Mouse (Mus musculus) CH12.LX (cell line): ENCODE results near the gene Kxd1. TPM values are rescaled to one million over a fixed set of nuclear protein-coding genes. Genes with fewer than 3 reads are reported as not detected.

ENCODE experiments used
- DNase-seq: peaks from one replicate; pipeline ENCODE4 v3.0.0-alpha.2; 2013; ENCODE audit errors: extremely low read depth
- H3K27ac ChIP-seq: 2 replicates; pipeline ENCODE4 v1.5.1; 2012; ENCODE audit warnings: low read depth, mild to moderate bottlenecking, control low read depth, moderate library complexity; ENCODE audit not compliant: insufficient read depth
- H3K27me3 ChIP-seq: replicated peaks from 2 replicates; pipeline ENCODE3; 2012; ENCODE audit warnings: inconsistent platforms
- H3K36me3 ChIP-seq, 2 experiments: replicated peaks in 1 of 2; 2 replicates each; pipeline versions ENCODE3 to v1.6.1; 2012; ENCODE audit warnings: inconsistent platforms in 1 of 2, low read length in 1 of 2, mild to moderate bottlenecking in 1 of 2, mixed read lengths in 1 of 2, moderate library complexity in 1 of 2; ENCODE audit not compliant: control insufficient read depth in 1 of 2, insufficient read depth in 1 of 2
- H3K4me1 ChIP-seq, 2 experiments: 2 replicates each; pipeline ENCODE4 v1.6.1; 2012; ENCODE audit warnings: inconsistent platforms in 1 of 2, moderate library complexity in 1 of 2; ENCODE audit not compliant: insufficient read depth in 2 of 2, control insufficient read depth in 1 of 2
- H3K4me2 ChIP-seq: 2 replicates; pipeline ENCODE4 v1.6.1; 2012; ENCODE audit warnings: low read depth, mild to moderate bottlenecking, control low read depth; ENCODE audit not compliant: poor library complexity, insufficient read depth, severe bottlenecking
- H3K4me3 ChIP-seq, 3 experiments: fragments of 150-350 bp in 1 of 3; sonication (generic) in 1 of 3; replicated peaks in 1 of 3; 2 replicates each; pipeline versions ENCODE3 to v1.5.1; 2011 to 2012; ENCODE audit warnings: low read depth in 2 of 3, low read length in 2 of 3, mild to moderate bottlenecking in 2 of 3, moderate library complexity in 2 of 3, control low read depth in 1 of 3, improper control_type of control experiment in 1 of 3, inconsistent platforms in 1 of 3, mixed read lengths in 1 of 3; ENCODE audit not compliant: poor library complexity in 1 of 3
- H3K79me2 ChIP-seq: replicated peaks from 2 replicates; pipeline ENCODE4 v1.6.1; 2012; ENCODE audit warnings: mild to moderate bottlenecking, moderate library complexity; ENCODE audit not compliant: control insufficient read depth, poor library complexity, insufficient read depth, severe bottlenecking; ENCODE audit errors: extremely low read depth
- H3K9ac ChIP-seq: 2 replicates; pipeline ENCODE4 v1.6.1; 2012; ENCODE audit warnings: low read depth, mild to moderate bottlenecking, control low read depth, moderate library complexity; ENCODE audit not compliant: insufficient read depth
- H3K9me3 ChIP-seq: replicated peaks from 2 replicates; pipeline ENCODE3; 2012; ENCODE audit warnings: low read length, inconsistent platforms, mixed read lengths
- BHLHE40 ChIP-seq: IDR thresholded peaks from 2 replicates; pipeline ENCODE4 v1.6.1; 2011; ENCODE audit warnings: mild to moderate bottlenecking, low read depth, low read length, improper control_type of control experiment
- CHD2 ChIP-seq: IDR thresholded peaks from 2 replicates; pipeline ENCODE4 v1.6.1; 2011; ENCODE audit warnings: low read length, improper control_type of control experiment
- CTCF ChIP-seq, 2 experiments: IDR thresholded peaks in 1 of 2; conservative IDR thresholded peaks in 1 of 2; 2 replicates each; pipeline ENCODE4 v1.5.1; 2011 to 2012; ENCODE audit warnings: low read depth in 2 of 2, low read length in 2 of 2, improper control_type of control experiment in 1 of 2, inconsistent platforms in 1 of 2, mild to moderate bottlenecking in 1 of 2, moderate library complexity in 1 of 2
- E2F4 ChIP-seq: IDR thresholded peaks from 2 replicates; pipeline ENCODE4 v1.6.1; 2011; ENCODE audit warnings: low read depth, low read length, improper control_type of control experiment; ENCODE audit not compliant: insufficient replicate concordance
- ETS1 ChIP-seq: conservative IDR thresholded peaks from 2 replicates; pipeline ENCODE4 v1.6.1; 2012; ENCODE audit warnings: low read depth, mild to moderate bottlenecking, inconsistent platforms, low read length, improper control_type of control experiment, moderate library complexity
- GABPA ChIP-seq: IDR thresholded peaks from 2 replicates; pipeline ENCODE4 v1.6.1; 2012; ENCODE audit warnings: low read depth, low read length, improper control_type of control experiment, inconsistent platforms; ENCODE audit not compliant: insufficient replicate concordance
- JUND ChIP-seq: conservative IDR thresholded peaks from 2 replicates; pipeline ENCODE4 v1.6.1; 2011; ENCODE audit warnings: low read depth, low read length, improper control_type of control experiment
- KAT2A ChIP-seq: IDR thresholded peaks from 2 replicates; pipeline ENCODE4 v1.6.1; 2012; ENCODE audit warnings: low read length, improper control_type of control experiment, inconsistent platforms; ENCODE audit not compliant: insufficient replicate concordance
- MAFK ChIP-seq: IDR thresholded peaks from 2 replicates; pipeline ENCODE4 v1.6.1; 2011; ENCODE audit warnings: low read length, improper control_type of control experiment; ENCODE audit not compliant: insufficient replicate concordance
- MAX ChIP-seq: IDR thresholded peaks from 2 replicates; pipeline ENCODE4 v1.6.1; 2011; ENCODE audit warnings: low read length, improper control_type of control experiment
- MAZ ChIP-seq: IDR thresholded peaks from 2 replicates; pipeline ENCODE4 v1.6.1; 2012; ENCODE audit warnings: low read depth, mild to moderate bottlenecking, inconsistent platforms, low read length, improper control_type of control experiment, moderate library complexity
- MXI1 ChIP-seq: IDR thresholded peaks from 2 replicates; pipeline ENCODE4 v1.6.1; 2011; ENCODE audit warnings: mild to moderate bottlenecking, low read depth, low read length, improper control_type of control experiment
- NRF1 ChIP-seq: IDR thresholded peaks from 2 replicates; pipeline ENCODE4 v1.6.1; 2014; ENCODE audit warnings: low read depth, mild to moderate bottlenecking, inconsistent platforms, low read length, improper control_type of control experiment, moderate library complexity
- POLR2A ChIP-seq: IDR thresholded peaks from 2 replicates; pipeline ENCODE4 v1.6.1; 2011; ENCODE audit warnings: low read depth, mild to moderate bottlenecking, improper control_type of control experiment, low read length
- SIN3A ChIP-seq: IDR thresholded peaks from 2 replicates; pipeline ENCODE4 v1.6.1; 2012; ENCODE audit warnings: low read length, improper control_type of control experiment, inconsistent platforms
- TBP ChIP-seq: conservative IDR thresholded peaks from 2 replicates; pipeline ENCODE4 v1.6.1; 2011; ENCODE audit warnings: low read depth, low read length, improper control_type of control experiment
- TCF12 ChIP-seq: IDR thresholded peaks from 2 replicates; pipeline ENCODE4 v1.6.1; 2014; ENCODE audit warnings: low read depth, mild to moderate bottlenecking, inconsistent platforms, low read length, improper control_type of control experiment
- USF2 ChIP-seq: conservative IDR thresholded peaks from 2 replicates; pipeline ENCODE4 v1.6.1; 2011; ENCODE audit warnings: low read depth, low read length, improper control_type of control experiment
- ZC3H11A ChIP-seq: IDR thresholded peaks from 2 replicates; pipeline ENCODE4 v1.6.1; 2012; ENCODE audit warnings: low read depth, mild to moderate bottlenecking, inconsistent platforms, low read length, improper control_type of control experiment
- ZKSCAN1 ChIP-seq: IDR thresholded peaks from 2 replicates; pipeline ENCODE4 v1.6.1; 2012; ENCODE audit warnings: low read depth, inconsistent platforms, low read length, improper control_type of control experiment, borderline replicate concordance
- dilution Hi-C: fragments of 300-500 bp; cut with MboI; formaldehyde crosslinking; loops from 2 replicates; pipeline ENCODE4 v1.14.3; 2020; ENCODE audit warnings: low sequenced_read_pairs; ENCODE audit not compliant: extremely low pct_unique_long_range_greater_than_20kb, extremely low pct_ligation_motif_present
- in situ Hi-C: fragments of 300-500 bp; cut with MboI; formaldehyde crosslinking; loops from 3 replicates; pipeline ENCODE4 v1.14.3; 2019; ENCODE audit warnings: low sequenced_read_pairs, low pct_ligation_motif_present, low pct_unique_long_range_greater_than_20kb, mixed read lengths
- polyA plus RNA-seq: library from polyadenylated mRNA; unstranded; fragments of >175 nt; gene quantifications from 2 replicates; pipeline ENCODE4 v1.2.1, GENCODE M21; 2012; ENCODE audit warnings: low read depth; ENCODE audit not compliant: insufficient read length
- total RNA-seq, 2 experiments: library from RNA; depleted of rRNA; stranded (reverse); fragments of 300-350 nt in 1 of 2; fragments of >200 nt in 1 of 2; gene quantifications; 2 replicates each; pipeline ENCODE4 v1.2.3; 2012 to 2014

The Kxd1 gene
- total and polyA plus RNA-seq, 3 experiments: 56.6 to 68.0 (median 63.4) TPM

GRCm38 (mm10) chr8:70500386-70501301 is 27.1 kb downstream of the Kxd1 start:
- dilution Hi-C loops: no loop called here
- peak overlapping the region in 2 of 3 experiments; percentile 33 to 40 for H3K4me3 ChIP-seq
- H3K27ac ChIP-seq: no peak overlapping the region
- H3K79me2 ChIP-seq: no peaks in the 10 kb centered on the region
- H3K9me3 ChIP-seq: no peaks in the 10 kb centered on the region
- peak overlapping the region; percentile 47 for H3K4me2 ChIP-seq
- H3K9ac ChIP-seq: no peak overlapping the region
- DNase-seq: no peak
- H3K36me3 ChIP-seq: peaks cover 0 to 21% of the 10 kb centered on the region in 2 experiments
- TF ChIP-seq POLR2A (0 out of 2 replicates have a peak, but pooled peaks have one; percentile 23), BHLHE40 (peak; percentile 79), ZKSCAN1 (no peak)
- in situ Hi-C loops: loop anchor here (10.0 kb wide), 1 partner anchor 86 kb away; no protein-coding TSS in a partner anchor
- peaks cover 39% of the 10 kb centered on the region for H3K27me3 ChIP-seq
- peaks cover 2 to 50% of the 10 kb centered on the region in 2 experiments for H3K4me1 ChIP-seq

- H3K4me3 ChIP-seq: no peak overlapping the region
- peaks cover 0 to 27% of the 10 kb centered on the region in 2 experiments; a peak in 3 of 4 replicates for H3K4me1 ChIP-seq
- H3K4me2 ChIP-seq: no peak overlapping the region
- H3K9ac ChIP-seq: no peak overlapping the region
- DNase-seq: no peak
- TF ChIP-seq MXI1: no peak
- TF ChIP-seq, all 38 proteins: peak for 0
- in situ Hi-C loops (no loop called here), dilution Hi-C loops (no loop called here)
- Histone ChIP-seq H3K79me2 (no peaks in the 10 kb centered on the region), H3K36me3 (no peaks in the 10 kb centered on the region), H3K27ac (no peak overlapping the region), H3K27me3 (peaks cover 86% of the 10 kb centered on the region), H3K9me3 (no peaks in the 10 kb centered on the region)
Measured at GRCm38 (mm10) chr8:70495771-70496062, 32.0 kb downstream of the Kxd1 start.

- dilution Hi-C loops: no loop called here
- TF ChIP-seq NRF1: no peak
- TF ChIP-seq GABPA: no peak
- no peak for TF ChIP-seq JUND
- no peak for TF ChIP-seq E2F4
- TF ChIP-seq KAT2A: no peak
- TF ChIP-seq MAFK: no peak
- no peak for TF ChIP-seq ZKSCAN1
- no peak for TF ChIP-seq ETS1
- no peak for TF ChIP-seq ZC3H11A
- no peak for TF ChIP-seq MXI1
- no peak for TF ChIP-seq POLR2A
- TF ChIP-seq CTCF (conservative IDR thresholded peaks at IDR 0.05 in 1 of 2, IDR thresholded peaks at IDR 0.05 in 1 of 2; ENCODE audit: low read depth in 2 of 2, low read length in 2 of 2): no peak
- no peak for TF ChIP-seq MAX
- no peak for TF ChIP-seq TCF12
- TF ChIP-seq TBP: no peak
- no peak for TF ChIP-seq MAZ
- no peak for TF ChIP-seq CHD2
- no peak for TF ChIP-seq BHLHE40
- TF ChIP-seq SIN3A: no peak
- no peak for TF ChIP-seq USF2
Measured at GRCm38 (mm10) chr8:70495001-70495770, 32.6 kb downstream of the Kxd1 start.

More at GRCm38 (mm10) chr8:70495001-70495770, 32.6 kb downstream of the Kxd1 start:
- Histone ChIP-seq H3K9me3 (no peaks in the 10 kb centered on the region), H3K4me2 (no peak overlapping the region), H3K4me1 (peaks cover 0 to 22% of the 10 kb centered on the region in 2 experiments; a peak in 2 of 4 replicates), H3K27me3 (peaks cover 89% of the 10 kb centered on the region), H3K27ac (no peak overlapping the region), H3K9ac (no peak overlapping the region), H3K4me3 (no peak overlapping the region), H3K79me2 (no peaks in the 10 kb centered on the region), H3K36me3 (no peaks in the 10 kb centered on the region)
- in situ Hi-C loops: no loop called here
- no peak for DNase-seq
